Mouse (Mus musculus): ENCODE results near the gene Pate2.

Pate2 gene

DNA sequence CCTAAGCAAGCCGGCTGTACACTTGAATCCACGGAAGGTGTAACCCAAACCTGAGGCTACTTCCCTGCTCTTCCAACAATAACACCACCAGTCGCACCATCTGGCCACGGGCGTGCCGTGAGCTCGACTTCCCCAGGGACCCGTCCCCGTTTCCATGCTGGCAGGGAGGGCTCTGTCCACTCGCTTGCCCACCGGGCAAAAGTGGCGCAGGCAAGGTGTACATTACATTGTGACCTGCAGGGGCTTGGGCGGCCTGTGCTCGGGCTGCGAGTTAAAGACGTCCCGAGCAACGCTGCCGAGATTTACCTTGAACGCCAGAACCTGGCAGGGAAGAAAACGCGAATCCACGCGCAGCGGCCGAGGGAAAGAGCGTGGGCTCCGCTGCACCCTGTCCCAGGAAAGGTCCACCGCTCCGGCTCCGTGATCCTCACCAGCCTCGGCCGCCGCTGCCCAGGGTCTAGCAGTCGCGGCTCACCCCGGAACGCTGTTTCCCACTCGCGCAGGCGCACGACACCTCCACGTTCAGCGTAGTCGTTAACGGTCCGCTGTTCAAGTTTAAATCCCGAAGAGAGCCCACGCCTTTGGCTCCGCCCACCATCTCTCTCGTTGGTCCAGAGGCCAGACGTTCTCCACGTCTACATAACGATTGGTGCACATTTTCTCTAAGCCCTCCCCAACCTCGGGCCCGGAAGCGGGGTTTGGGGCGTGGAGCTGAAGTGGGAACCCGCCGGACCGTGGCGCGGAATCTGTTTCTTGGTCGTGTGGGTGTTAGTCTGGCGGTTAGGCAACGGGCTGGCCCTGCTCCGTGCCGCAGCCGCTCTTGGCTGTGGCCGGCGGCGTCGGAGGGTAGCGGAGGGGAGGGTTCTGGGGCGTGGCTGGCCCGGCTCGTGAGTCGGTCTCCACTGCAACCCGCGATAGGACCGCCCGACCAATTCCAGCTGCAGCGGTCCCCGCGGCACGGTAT, at the start of gene Pate2, which contains the start of gene Hyls1:
TSS of gene Pate2 (plus strand) at position 714 of the 964 bp plus-strand sequence.
TSS of gene Hyls1 (minus strand) at position 828 of the 964 bp plus-strand sequence.
- peak; percentile 91 for DNase-seq

DNA sequence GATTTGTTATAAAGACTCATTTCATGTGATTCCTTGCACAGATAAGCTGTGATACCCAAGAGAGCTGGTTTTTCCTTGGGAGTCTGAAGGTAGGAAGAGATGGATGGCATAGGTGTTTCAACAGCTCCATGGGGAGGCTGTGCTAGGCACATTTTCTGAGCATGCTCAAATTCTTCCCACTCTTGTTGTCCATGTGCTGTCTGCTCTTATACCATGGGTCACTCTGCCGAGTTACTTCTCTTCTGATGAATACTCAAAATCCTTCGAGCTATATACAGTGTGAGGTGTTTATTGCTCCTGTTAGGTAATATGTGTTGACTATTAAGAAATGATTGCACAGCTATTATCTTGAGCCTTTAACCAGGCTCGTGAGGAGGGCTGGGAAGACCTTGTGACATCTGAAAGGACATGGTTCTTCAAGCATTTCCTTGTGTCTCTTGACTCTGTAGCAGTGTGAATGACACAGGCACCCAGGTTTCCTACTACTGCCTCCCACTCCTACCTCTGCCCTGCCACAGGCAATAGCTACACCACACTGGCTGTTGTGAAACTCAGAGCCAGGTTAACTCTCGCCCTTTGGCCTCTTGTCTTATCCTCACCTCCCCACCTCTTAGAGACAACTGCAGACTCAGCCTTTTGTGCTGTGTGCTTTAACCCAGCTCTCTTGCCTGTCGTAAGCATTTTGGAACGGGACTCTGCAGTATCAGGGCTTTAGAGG, 49.3 kb upstream of the Pate2 start:
- DNase-seq: no peak

DNA sequence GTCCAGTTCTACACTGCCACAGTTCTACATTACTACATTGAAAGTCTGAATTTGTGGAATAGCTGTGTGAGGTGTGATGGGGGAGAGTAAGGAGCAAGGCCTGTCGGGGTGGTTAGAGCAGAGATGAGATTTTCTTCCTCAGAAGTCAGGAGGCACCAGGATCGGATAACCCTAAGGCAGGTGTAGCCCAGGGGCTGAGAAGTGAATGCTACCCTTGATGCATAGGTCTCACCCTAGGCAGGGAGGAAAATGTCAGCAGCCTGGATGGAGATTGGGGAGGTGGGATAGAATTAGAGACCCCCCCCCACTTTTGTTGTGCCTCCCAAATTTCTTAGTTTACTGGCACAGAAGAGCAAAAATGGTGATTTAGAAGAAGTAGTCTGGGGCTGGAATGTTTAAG, 47.8 kb upstream of the Pate2 start:
- no peak for DNase-seq

DNA sequence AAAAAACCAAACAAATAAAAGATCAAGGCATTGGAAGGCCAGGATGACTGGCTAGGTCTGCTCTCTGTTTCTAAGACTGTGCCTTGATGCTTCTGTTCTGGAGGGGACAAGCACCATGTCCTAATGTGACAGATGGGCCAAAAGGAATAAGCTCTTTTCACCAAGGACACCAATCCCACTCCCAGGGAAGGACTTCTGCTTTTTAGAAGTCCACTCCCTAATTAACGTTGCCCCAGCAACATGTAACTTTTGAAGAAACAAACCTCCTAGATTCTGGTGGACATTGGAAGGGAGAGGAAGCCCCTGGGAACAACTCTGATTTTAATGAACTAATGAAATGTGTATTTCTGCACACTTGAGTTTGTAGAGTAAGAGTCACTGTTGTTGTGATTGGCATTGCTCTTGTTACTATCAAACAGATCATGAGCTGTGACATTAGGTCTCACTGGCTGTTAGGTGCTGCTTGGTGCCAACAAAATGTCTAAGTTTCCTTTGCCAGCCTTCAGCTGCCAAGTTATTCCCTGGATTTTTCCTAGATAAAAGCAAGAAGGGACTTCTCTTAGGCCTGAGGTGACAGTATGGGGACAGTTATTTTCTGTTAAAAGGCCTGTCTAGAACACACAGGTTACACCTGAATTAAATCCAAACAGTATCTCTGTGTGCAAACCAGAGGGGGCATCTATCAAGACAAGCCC, 47.1 kb upstream of the Pate2 start:
- no peak for DNase-seq

DNA sequence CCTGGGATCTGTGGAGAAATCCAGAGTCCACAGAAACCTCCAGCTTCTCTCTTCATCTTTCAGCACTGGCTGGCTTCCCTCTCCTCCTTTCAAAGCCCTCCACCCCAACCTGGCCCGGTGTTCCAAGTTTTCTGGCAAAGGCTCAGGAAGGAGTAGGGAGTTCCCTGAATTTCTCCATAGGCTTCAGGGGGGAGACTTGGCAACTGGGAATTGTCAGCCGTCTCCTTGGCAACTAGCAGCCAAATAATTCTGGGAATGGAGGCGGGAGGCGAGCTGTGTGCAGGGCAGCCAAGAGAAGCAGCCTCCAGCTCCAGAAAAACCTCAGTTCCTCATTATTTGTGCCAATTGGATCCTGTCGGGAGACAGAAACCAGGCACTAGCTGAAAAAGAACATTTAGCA, 46.5 kb upstream of the Pate2 start:
- DNase-seq: peak; percentile 25

DNA sequence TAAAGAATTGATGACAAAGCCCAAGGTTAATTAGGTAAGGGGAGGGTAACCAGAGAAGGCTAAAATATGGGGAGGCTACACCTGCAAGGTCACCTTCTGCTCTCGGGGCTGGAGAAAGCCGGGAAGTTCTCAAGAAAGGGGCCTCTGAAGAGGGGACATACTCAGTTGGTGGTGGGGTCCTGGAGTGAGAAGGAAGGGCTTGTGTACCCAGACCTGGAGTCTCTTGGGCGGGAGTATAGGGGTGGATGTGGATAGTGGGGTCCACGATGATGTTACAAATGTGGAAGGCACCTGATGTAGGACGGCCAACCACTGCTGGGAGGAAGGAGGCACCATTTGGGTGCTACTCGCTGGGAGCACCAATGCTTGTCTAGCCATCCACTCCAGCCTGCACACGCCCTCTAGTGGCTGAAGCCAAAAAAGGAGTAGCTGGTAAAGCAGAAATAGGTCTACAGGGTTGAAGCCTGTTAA, 46.1 kb upstream of the Pate2 start:
- DNase-seq: peak; percentile 75

DNA sequence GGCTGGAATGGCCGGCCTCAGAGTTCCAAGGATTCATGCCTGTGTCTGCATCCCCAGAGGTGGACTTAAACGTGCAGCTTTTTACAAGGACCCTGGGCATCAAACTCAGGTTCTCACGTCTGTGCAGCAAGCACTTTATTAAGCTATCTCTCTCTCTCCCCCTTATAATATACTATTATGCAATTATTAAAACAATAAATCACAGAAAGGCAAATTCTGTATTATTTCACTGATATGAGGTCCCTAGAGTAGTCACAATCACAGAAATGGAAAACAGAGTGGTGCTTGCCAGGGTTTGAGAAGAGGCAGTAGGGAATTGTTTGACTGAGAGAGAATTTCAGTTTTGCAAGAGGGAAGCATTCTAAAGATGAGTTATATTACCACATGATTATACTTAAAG, 40.9 kb upstream of the Pate2 start:
- no peak for DNase-seq

DNA sequence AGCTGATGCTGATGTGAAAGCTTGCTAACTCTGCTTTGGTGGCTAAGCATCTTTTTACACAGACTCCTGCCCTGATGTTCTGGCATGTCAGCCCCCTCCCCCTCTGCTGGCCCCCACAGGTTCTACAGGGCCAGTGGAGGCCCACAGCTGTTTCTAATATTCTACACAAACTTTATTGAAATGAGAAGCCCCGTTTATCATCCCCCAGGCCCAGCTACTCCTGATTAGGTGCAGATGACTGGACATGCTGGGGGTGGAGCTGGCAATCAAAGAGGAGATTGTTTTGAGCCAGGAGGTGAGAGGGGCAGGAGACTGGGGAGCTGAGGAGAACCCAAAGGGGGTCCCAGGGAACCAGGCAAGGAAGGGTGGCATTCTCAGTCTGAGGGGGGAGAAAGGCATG, 40.3 kb upstream of the Pate2 start:
- no peak for DNase-seq

DNA sequence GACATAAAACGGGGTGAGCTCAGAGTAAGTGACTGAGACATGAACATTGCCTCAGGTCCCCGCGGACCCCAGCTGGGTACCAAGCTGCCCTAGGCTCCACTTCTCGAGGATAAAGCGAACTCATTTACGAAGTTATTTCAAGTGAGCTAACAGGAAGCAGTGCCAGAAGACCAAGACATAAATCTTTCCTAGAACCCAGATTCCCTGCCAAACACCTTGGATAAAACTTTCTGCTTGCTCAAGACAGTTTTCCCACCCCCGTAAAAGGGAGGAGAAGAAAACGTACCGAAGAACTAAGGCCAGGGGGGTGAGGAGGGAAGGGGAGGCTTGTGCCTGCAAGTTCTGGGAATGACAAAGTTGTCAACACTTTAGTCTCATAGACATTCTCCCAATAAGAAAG, 36.8 kb upstream of the Pate2 start:
- DNase-seq: no peak

DNA sequence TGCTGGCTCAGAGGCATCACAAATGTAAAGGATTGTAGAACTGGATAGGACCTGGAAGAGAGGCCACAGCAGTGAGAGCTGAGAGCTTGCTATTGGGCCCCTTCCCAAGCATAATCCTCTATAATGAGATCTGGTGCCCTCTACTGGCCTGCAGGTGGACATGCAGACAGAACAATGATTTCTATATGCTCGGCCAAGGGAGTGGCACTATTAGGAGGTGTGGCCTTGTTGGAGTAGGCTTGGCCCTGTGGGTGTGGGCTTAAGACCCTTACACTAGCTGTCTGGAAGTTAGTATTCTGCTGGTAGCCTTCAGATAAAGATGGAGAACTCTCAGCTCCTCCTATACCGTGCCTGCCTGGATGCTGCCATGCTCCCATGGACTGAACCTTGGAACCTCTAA, 35.0 kb upstream of the Pate2 start:
- peak; percentile 52 for DNase-seq

DNA sequence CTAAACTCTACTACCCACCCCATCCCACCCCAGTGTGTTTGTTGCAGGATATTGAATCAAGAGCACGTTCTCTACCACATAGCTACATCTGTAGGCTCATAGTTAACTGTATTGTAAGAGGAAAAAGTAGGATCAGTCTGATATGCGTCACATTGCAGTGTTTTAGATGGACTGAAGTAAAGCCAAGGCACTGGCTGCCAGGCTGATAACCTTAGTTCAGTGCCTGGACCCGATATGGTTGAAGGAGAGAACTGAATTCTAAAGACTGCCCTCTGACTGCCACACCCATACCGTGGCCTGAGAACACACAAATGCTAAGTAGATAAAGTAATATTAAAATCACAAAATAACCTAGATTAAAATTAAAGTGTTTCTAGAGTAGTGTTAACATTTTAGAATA, 34.2 kb upstream of the Pate2 start:
- no peak for DNase-seq

DNA sequence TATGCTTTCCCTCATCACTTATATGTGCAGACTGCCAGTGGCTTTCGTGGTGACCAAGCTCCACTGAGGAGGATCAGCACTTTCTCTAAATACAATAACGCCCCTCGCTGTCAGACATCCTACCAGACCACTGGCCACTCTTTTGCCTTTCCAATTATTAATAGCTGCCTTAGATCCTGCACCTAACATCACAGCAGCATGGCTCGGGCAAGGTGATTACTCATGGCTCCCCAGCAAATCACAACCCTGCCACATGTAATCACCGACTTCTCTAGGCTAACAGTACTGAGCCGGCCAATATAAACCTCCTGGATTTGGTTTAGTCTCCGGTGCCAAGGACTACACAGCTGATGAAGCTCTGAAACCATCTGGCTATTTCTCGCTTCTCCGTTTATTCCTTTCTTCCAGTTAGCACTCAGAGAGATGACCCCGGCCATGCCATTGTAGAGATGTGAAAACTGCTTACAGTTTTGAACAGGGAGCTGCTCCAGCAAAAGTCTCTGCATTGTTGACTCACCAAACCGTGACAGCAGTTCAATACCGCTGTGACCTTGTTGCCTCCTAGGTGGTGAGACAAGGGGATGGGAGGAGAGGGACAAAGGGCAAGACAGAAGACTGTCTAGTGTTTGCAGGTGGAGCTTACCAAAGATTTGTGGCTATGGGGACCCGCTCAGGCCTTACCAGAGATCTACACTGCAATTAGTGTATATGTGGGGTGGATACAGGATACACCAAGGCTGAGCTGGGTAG, 30.9 kb upstream of the Pate2 start:
- no peak for DNase-seq

DNA sequence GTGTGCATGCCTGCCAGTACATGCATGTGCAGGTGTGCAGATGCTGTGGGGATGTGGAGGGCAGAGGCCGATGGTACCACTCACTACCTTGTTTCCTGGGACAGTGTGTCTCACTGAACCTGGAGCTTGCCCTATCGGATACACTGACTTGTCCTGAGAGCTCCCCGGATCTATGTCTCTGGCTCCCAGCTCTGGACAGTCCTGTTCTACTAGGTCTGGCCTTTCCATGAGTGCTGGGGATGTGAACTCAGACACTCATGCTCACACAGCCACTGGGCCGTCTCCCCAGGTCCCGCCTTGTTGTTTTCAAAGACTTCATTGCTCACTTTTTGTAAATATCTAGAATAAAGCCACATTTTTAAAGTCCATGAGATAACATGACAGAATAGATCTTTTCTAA, 29.1 kb upstream of the Pate2 start:
- no peak for DNase-seq

DNA sequence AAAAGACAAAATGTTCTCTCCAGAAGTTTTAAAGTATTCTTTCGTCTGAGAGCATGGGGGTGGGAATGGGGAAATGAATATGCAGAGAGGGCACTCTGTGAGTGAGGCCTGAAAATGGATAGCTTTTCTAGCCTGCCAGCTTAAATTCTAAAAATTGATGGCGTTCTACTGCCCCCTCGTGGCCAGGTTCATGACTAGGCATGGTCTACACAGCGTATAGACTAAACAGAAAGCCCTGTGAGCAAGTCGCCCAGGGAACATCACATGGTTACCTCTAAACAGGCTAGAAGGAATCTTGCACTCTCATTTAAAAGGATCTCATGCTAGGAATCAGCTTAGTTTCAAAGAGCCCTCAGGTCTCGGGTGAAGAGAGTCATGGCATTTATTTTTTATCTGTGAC, 28.6 kb upstream of the Pate2 start:
- DNase-seq: peak; percentile 68

DNA sequence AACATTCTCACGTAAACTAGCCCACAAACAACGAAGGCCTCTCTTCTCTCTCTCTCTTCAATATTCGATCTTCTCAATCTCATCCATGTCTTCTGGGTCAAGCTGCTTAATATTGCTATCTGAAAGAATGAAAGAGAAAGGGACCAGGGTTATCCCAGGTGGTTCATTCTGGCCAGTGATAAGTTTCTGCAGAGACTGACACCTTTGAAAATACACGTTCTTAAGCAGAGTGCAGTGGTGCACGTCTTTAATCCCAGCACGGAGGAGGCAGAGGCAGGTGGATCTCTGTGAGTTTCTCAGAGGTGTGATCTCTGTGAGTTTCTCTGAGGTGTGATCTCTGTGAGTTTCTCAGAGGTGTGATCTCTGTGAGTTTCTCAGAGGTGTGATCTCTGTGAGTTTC, 28.1 kb upstream of the Pate2 start:
- no peak for DNase-seq

DNA sequence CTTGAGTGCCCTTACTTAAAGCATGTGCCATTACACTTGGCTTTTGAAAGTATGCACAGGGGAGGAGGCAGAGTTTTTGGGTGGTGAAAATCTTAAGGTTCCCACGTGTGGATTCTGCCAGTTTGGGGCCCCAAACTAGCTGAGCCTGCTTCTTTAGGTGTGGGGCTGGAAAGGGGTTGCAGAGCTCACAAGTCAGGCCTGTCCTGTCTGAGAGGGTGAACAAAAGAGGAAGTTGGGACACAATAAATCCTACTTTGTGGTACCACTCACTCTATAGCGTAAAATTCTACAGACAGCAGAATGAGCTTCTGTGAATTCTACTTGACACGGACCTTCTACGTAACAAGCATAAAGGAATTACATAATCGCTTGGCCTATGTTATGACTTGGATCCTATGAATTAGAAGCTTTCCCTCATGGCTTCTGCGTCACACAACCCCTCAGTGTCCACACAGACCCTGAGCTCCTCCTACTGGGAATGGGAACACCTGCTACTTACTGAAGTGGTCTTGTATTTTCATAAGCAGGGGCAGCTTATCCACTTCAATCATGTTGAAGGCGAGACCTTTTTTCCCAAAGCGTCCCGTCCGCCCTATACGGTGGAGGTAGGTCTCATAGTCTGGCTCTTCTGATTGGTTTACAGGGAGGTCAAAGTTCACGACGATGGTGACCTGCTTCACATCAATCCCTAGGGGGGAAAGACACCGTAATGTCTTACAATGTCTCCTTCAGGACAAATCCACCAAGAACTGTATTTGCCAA, 26.8 kb upstream of the Pate2 start:
- no peak for DNase-seq

DNA sequence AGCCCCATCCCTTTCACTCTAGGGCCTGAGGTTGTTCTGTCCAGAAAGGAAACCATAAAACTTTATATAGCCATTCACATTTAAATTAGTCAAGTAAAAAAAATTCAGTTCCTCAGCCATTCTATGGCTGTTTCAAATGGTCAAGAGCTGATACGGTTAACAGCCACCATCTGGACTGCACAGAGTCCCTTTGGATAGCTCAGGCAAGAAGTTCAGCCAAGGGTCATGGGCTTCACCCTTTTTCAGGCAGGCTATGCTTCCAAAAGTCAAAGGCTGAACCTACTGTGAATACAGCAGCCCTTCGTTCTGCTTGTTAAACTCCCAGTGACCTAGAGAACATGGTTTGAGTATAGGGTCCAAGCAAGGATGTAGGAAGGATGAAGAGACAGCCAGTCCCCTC, 25.4 kb upstream of the Pate2 start:
- no peak for DNase-seq

DNA sequence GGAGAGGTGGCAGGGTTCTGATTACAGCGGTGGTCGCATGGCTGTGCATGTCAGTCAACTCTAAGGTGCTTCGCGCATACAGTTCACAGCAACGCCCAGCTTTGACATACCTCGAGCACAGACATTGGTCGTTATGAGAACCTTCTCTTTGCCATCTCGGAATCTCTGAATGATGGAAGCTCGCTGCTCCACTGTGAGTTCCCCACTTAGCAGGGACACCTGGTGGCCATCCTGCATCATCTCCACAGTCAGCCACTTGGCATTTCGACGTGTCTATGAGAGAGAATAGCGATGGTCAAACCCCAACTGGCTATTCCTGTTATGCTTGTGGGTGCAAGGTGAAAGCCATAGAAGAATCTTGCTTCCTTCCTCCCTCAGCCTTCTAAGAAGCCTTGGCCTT, 24.4 kb upstream of the Pate2 start:
- no peak for DNase-seq

DNA sequence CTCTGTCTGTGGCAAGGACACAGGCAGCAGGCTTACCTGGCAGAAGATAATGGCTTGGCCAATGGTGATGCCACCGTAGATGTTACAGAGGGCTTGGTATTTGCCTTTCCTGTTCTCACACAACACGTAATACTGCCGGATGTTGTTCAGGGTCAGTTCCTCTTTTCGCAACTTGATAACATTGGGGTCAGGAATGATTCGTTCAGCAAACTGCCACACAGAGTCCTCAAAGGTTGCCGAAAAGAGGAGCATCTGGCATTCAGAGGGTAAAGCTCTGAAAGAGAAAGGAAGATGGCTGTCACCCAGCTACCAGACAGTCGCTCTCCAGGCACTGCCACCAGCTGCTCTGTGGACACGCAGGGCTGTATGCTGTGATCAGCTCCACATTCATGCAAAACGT, 23.3 kb upstream of the Pate2 start:
- no peak for DNase-seq

DNA sequence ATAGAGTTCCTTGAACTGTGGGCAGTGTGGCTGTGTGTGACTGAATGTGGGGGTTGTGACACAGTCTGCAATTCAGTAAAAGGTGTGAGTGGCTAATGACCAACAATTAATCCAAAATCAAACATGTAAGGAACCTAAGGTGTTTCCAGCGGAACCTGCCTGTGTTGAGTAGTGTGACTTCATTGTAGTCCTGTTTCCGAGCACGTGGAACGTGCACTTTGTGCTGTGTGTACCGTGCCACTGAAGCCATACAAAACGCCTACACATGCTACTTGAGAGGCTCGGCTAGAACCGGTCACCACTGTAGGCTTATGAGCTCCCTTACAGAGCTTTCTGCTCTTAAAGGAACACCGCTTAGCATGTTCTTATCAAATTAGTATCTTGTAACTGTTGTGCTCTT, 21.6 kb upstream of the Pate2 start:
- DNase-seq: no peak

DNA sequence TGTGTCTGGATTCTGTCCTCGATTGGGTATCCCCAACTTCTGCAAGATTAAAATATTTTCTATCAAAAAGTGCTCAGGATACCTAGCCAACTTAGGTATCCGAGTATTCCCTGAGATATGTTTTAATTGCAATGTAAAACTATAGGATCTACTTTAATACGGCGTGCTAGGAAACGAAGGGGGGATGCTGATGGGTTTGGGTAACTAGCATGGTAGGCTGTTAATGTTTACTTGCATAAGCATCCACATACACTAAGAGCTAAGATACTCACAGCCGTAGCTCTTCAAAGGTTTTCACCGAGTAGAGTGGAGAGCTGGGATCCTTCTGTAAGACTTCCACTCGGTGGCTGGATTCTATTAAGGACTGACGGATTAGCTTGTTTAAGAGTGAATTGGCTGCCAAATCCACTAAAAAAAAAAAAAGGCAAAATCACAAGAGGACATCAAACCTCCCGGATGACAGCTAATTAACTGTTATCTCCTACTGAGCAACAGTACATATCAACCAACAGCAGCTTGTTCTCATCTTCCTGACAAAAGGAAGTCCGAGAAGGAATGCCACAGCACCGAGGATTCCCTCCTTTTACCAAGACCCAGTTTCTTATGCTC, 13.5 kb upstream of the Pate2 start:
- DNase-seq: no peak

All from cerebellum, adult 11 months (tissue).